Mouse (Mus musculus) stomach, embryonic 14.5 days (tissue): ENCODE measurements around the gene Peg10. TPM values are rescaled to one million over a fixed set of nuclear protein-coding genes. Genes with fewer than 3 reads are reported as not detected.

Source experiments
- ATAC-seq: fragments of 200-750 bp; cut with Nextera tagmentation; 2 replicates; pipeline ENCODE4 v1.8.0; 2017; ENCODE audit warnings: low read depth, moderate TSS enrichment; ENCODE audit not compliant: insufficient number of reproducible peaks, insufficient read depth, low FRiP score
- H3K27ac ChIP-seq: fragments of 300-500 bp; sonication (generic); 2 replicates; pipeline ENCODE4 v1.5.1; 2014; ENCODE audit warnings: mild to moderate bottlenecking, low read length, moderate library complexity, mixed read lengths
- H3K27me3 ChIP-seq: fragments of 300-500 bp; sonication (generic); 2 replicates; pipeline ENCODE4 v1.6.1; 2014; ENCODE audit warnings: low read length, control low read depth, mixed read lengths; ENCODE audit not compliant: control insufficient read depth, insufficient read depth
- H3K36me3 ChIP-seq: fragments of 300-500 bp; sonication (generic); 2 replicates; pipeline ENCODE4 v1.6.1; 2014; ENCODE audit warnings: mild to moderate bottlenecking, control low read depth, low read length, moderate library complexity, mixed read lengths; ENCODE audit not compliant: control insufficient read depth, insufficient read depth
- H3K4me1 ChIP-seq: fragments of 300-500 bp; sonication (generic); 2 replicates; pipeline ENCODE4 v1.6.1; 2014; ENCODE audit warnings: low read length, control low read depth, mixed read lengths; ENCODE audit not compliant: control insufficient read depth, insufficient read depth
- H3K4me2 ChIP-seq: fragments of 300-500 bp; sonication (generic); replicated peaks from 2 replicates; pipeline ENCODE4 v1.6.1; 2014; ENCODE audit warnings: low read depth, low read length, control low read depth
- H3K4me3 ChIP-seq: fragments of 300-500 bp; sonication (generic); 2 replicates; pipeline ENCODE4 v1.5.1; 2014; ENCODE audit warnings: low read depth, low read length, control low read depth
- H3K9ac ChIP-seq: fragments of 300-500 bp; sonication (generic); replicated peaks from 2 replicates; pipeline ENCODE4 v1.6.1; 2014; ENCODE audit warnings: low read depth, mild to moderate bottlenecking, control low read depth, low read length, moderate library complexity, mixed read lengths
- H3K9me3 ChIP-seq: fragments of 300-500 bp; sonication (generic); 2 replicates; pipeline ENCODE4 v1.6.1; 2016; ENCODE audit warnings: low read depth, low read length, control low read depth; ENCODE audit not compliant: control insufficient read depth
- WGBS: fragments of 180-500 bp; shearing (Covaris S2); extraction: QIAGEN DNeasy Blood & Tissue Kit; methylation state at CpG from one replicate; pipeline ENCODE4 v1.1.7; 2014; 5-methylcytosine and 5-hydroxymethylcytosine counted together
- polyA plus RNA-seq: library from polyadenylated mRNA; unstranded; fragments of >200 nt; fragmentation: Nextera tagmentation; extraction: Ambion mirVana; gene quantifications from 2 replicates; pipeline ENCODE4 v1.2.1, GENCODE M21; 2014

The Peg10 gene
- 8.2 and 8.5 TPM in 2 replicates for polyA plus RNA-seq

- Histone ChIP-seq H3K27ac (peak within 1 kb of the TSS; percentile 58), H3K9me3 (peaks cover 15% of the 10 kb centered on the region; the same call in 1 of the 2 replicates), H3K4me2 (peak within 1 kb of the TSS; percentile 57), H3K4me1 (peaks cover 2% of the 10 kb centered on the region; the same call in 1 of the 2 replicates), H3K9ac (peak within 1 kb of the TSS; percentile 38; the same call in 1 of the 2 replicates), H3K4me3 (peak within 1 kb of the TSS; percentile 36), H3K27me3 (no peaks in the 10 kb centered on the region), H3K36me3 (no peaks in the 10 kb centered on the region)
- WGBS: 36% methylated on average over 32 of the region's 38 CpGs
- ATAC-seq: peak; percentile 53; the same call in 1 of the 2 replicates
Measured at GRCm38 (mm10) chr6:4746696-4747439, at the start of gene Peg10, which contains the start of gene Sgce. TSS of gene Peg10 (plus strand) at chr6:4747306. TSS of gene Sgce (minus strand) at chr6:4747207.

GRCm38 (mm10) chr6:4701641-4702040, 45.5 kb upstream of the Peg10 start:
- Histone ChIP-seq H3K36me3 (no peaks in the 10 kb centered on the region), H3K4me1 (no peaks in the 10 kb centered on the region), H3K9me3 (no peaks in the 10 kb centered on the region), H3K27me3 (no peaks in the 10 kb centered on the region), H3K27ac (no peak overlapping the region), H3K4me2 (no peak overlapping the region), H3K9ac (no peak overlapping the region), H3K4me3 (no peak overlapping the region)
- no peak for ATAC-seq
- 80% methylated on average over 8 of the region's 8 CpGs for WGBS

GRCm38 (mm10) chr6:4703908-4704307, 43.2 kb upstream of the Peg10 start:
- WGBS: 57% methylated on average over 7 of the region's 7 CpGs
- Histone ChIP-seq H3K36me3 (no peaks in the 10 kb centered on the region; the same call in 1 of the 2 replicates), H3K27me3 (no peaks in the 10 kb centered on the region), H3K4me1 (no peaks in the 10 kb centered on the region), H3K27ac (no peak overlapping the region), H3K4me3 (no peak overlapping the region), H3K9ac (no peak overlapping the region), H3K4me2 (no peak overlapping the region), H3K9me3 (no peaks in the 10 kb centered on the region)
- ATAC-seq: no peak

GRCm38 (mm10) chr6:4706415-4706814, 40.7 kb upstream of the Peg10 start:
- no peaks in the 10 kb centered on the region for H3K27me3 ChIP-seq
- ATAC-seq: no peak
- no peak overlapping the region for H3K4me2 ChIP-seq
- H3K4me1 ChIP-seq: no peaks in the 10 kb centered on the region
- H3K27ac ChIP-seq: no peak overlapping the region
- H3K36me3 ChIP-seq: no peaks in the 10 kb centered on the region; the same call in 1 of the 2 replicates
- no peaks in the 10 kb centered on the region for H3K9me3 ChIP-seq
- H3K9ac ChIP-seq: no peak overlapping the region
- H3K4me3 ChIP-seq: no peak overlapping the region
- WGBS: 70% methylated on average over 5 of the region's 5 CpGs

GRCm38 (mm10) chr6:4708971-4709370, 38.1 kb upstream of the Peg10 start:
- no peak overlapping the region for H3K4me3 ChIP-seq
- WGBS: 92% methylated on average over 1 of the region's 1 CpGs
- no peaks in the 10 kb centered on the region for H3K9me3 ChIP-seq
- no peaks in the 10 kb centered on the region for H3K27me3 ChIP-seq
- no peak overlapping the region for H3K4me2 ChIP-seq
- no peak for ATAC-seq
- H3K4me1 ChIP-seq: no peaks in the 10 kb centered on the region
- H3K9ac ChIP-seq: no peak overlapping the region
- no peak overlapping the region for H3K27ac ChIP-seq
- H3K36me3 ChIP-seq: no peaks in the 10 kb centered on the region; the same call in 1 of the 2 replicates

GRCm38 (mm10) chr6:4716171-4716570, 30.9 kb upstream of the Peg10 start:
- H3K4me3 ChIP-seq: no peak overlapping the region
- H3K27ac ChIP-seq: no peak overlapping the region
- 92% methylated on average over 2 of the region's 2 CpGs for WGBS
- H3K9ac ChIP-seq: no peak overlapping the region
- no peaks in the 10 kb centered on the region for H3K4me1 ChIP-seq
- no peaks in the 10 kb centered on the region for H3K36me3 ChIP-seq
- no peaks in the 10 kb centered on the region for H3K27me3 ChIP-seq
- H3K9me3 ChIP-seq: no peaks in the 10 kb centered on the region
- H3K4me2 ChIP-seq: no peak overlapping the region
- no peak for ATAC-seq

GRCm38 (mm10) chr6:4717344-4717743, 29.8 kb upstream of the Peg10 start:
- Histone ChIP-seq H3K4me1 (no peaks in the 10 kb centered on the region), H3K27me3 (no peaks in the 10 kb centered on the region), H3K9me3 (no peaks in the 10 kb centered on the region), H3K9ac (no peak overlapping the region), H3K36me3 (no peaks in the 10 kb centered on the region), H3K4me3 (no peak overlapping the region), H3K4me2 (no peak overlapping the region), H3K27ac (no peak overlapping the region)
- ATAC-seq: no peak
- 83% methylated on average over 2 of the region's 2 CpGs for WGBS

- H3K36me3 ChIP-seq: no peaks in the 10 kb centered on the region
- no peaks in the 10 kb centered on the region for H3K9me3 ChIP-seq
- H3K4me2 ChIP-seq: no peak overlapping the region
- H3K27ac ChIP-seq: no peak overlapping the region
- no peak overlapping the region for H3K4me3 ChIP-seq
- H3K4me1 ChIP-seq: no peaks in the 10 kb centered on the region
- H3K9ac ChIP-seq: no peak overlapping the region
- no peak for ATAC-seq
- H3K27me3 ChIP-seq: no peaks in the 10 kb centered on the region
- WGBS: 73% methylated on average over 6 of the region's 6 CpGs
Measured at GRCm38 (mm10) chr6:4722142-4722541, 25.0 kb upstream of the Peg10 start.
